Mouse (Mus musculus): ENCODE measurements at regions not wholly inside any gene's neighbourhood (a gene's known extent, or its start where the extent isn't known, plus 50 kb on each side); places are given as distances from the start of the nearest gene placed in this dataset.
"Not testable (repeated sequence)": the region's sequence is repeated elsewhere in the genome, so short reads cannot be mapped to it uniquely, and the experiment has no call there.

DNA sequence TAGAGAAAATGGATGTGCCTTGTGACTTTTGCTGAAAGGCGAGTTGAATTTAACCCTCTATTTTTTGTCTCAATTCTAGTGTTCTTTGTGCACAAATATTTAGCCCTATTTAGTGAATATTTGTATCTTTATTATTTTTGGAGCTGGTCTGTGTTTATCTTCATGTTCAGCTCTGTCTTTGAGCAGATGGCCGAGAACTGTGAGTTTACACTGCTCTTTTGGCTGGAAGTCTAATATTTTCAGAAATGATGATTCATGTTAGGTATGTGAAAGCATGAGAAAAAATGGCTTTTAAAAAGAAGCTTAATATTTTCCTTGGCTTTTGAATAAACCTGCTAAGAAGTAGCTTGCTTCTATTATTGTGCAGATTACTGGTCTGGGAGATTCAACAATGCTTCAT is 505.4 kb downstream of the Sema5a start:
- no peak for DNase-seq (ENCODE audit: low spot score)

GRCm38 (mm10) chr15:32751991-32752390 is 507.4 kb downstream of the Sema5a start:
- no peak for DNase-seq (ENCODE audit: low spot score)

DNA sequence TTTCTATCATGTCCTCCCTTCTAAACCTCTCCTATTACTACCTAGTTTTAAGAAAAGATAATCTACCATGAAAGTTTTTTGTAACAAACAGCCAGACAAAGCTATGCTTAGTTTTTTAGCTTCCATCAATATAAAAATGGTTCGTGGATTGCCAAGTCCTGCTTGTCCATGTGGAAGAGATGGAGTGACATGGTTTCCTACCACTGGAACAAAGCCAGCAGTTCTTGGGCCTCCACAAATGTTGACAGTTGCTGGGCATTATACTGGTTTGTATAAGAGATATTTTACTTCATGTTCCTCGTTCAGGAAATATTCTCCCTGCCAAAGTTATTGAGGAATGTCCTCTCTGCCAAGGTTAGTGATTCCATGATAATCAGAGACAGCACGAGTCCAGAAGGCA is 515.5 kb downstream of the Sema5a start:
- DNase-seq (ENCODE audit: low spot score), result no peak

- peak; percentile 19 for DNase-seq (ENCODE audit: low spot score)
These were observed 521.5 kb downstream of the Sema5a start for GRCm38 (mm10) chr15:32766011-32766701.

- no peak for DNase-seq (ENCODE audit: low spot score)
These were observed 522.3 kb downstream of the Sema5a start for GRCm38 (mm10) chr15:32766746-32767471.

GRCm38 (mm10) chr15:32778226-32778598 is 533.6 kb downstream of the Sema5a start:
- not testable (repeated sequence) for DNase-seq (ENCODE audit: low spot score)

- DNase-seq (ENCODE audit: low spot score), result peak; percentile 86
These were observed 534.1 kb downstream of the Sema5a start for GRCm38 (mm10) chr15:32778599-32779273.

GRCm38 (mm10) chr15:32779274-32779615 is 534.6 kb downstream of the Sema5a start:
- DNase-seq (ENCODE audit: low spot score), result not testable (repeated sequence)

DNA sequence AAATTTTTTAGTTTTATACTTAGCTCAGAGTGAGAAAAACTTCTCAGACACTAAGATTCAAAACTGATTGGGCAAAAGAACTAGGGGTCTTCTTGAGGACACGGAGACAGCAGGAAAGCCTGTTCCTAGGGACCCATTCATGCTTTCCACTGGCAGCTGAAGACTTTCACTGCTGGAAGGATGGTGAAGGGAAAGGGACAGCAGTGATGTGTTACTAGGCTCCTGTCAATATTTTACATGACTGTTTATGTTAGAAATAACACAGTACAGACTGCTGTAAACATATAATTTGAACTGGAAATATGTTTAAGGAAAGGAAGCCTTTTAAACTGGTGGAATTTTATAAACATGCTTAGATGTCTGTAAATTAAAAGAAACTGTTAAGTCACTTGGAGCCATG is 537.0 kb downstream of the Sema5a start:
- DNase-seq (ENCODE audit: low spot score), result not testable (repeated sequence)

GRCm38 (mm10) chr15:32799222-32799621 is 554.6 kb downstream of the Sema5a start:
- DNase-seq (ENCODE audit: low spot score), result no peak

- peak; percentile 6 for DNase-seq (ENCODE audit: low spot score)
These were observed 566.4 kb downstream of the Sema5a start for GRCm38 (mm10) chr15:32810849-32811632.

DNA sequence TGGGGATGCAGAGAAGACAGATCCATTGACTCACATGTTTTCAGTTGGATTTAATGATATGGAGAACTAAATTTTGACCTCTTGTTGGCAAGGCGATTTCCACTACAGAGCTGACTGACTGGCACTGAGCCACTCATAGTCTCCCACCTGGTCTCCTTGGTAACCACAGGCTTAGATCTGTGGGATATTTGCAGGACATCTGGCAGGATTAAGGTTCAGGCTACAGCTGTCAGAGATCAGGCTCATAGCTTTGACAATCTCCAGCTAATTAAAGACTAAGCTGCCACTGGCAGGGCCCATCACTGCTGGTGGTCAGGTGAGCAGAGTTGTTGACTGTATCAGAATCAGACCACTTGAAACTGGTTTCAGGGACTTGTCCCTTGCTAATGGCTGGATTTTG is 595.4 kb downstream of the Sema5a start:
- no peak for DNase-seq (ENCODE audit: low spot score)

Data from yolk sac, embryonic 10.5 days (tissue).